Mouse (Mus musculus) intestine, postnatal 0 days (tissue): ENCODE measurements at regions not wholly inside any gene's neighbourhood (a gene's known extent, or its start where the extent isn't known, plus 50 kb on each side); places are given as distances from the start of the nearest gene placed in this dataset.

Experiments
- ATAC-seq: fragments of 200-750 bp; cut with Nextera tagmentation; 2 replicates; pipeline ENCODE4 v1.8.0; 2017; ENCODE audit warnings: mild to moderate bottlenecking, moderate TSS enrichment, moderate library complexity
- H3K27ac ChIP-seq: fragments of 300-500 bp; sonication (generic); 2 replicates; pipeline ENCODE4 v1.5.1; 2014; ENCODE audit warnings: mild to moderate bottlenecking, low read depth, low read length, moderate library complexity
- H3K27me3 ChIP-seq: fragments of 300-500 bp; sonication (generic); replicated peaks from 2 replicates; pipeline ENCODE4 v1.6.1; 2014; ENCODE audit warnings: low read length, mixed read lengths; ENCODE audit not compliant: control insufficient read depth, insufficient read depth
- H3K36me3 ChIP-seq: fragments of 300-500 bp; sonication (generic); 2 replicates; pipeline ENCODE4 v1.6.1; 2014; ENCODE audit warnings: mild to moderate bottlenecking, moderate library complexity; ENCODE audit not compliant: control insufficient read depth, insufficient read depth
- H3K4me1 ChIP-seq: fragments of 300-500 bp; sonication (generic); replicated peaks from 2 replicates; pipeline ENCODE4 v1.6.1; 2014; ENCODE audit warnings: antibody characterized with exemption, low read length, mixed read lengths; ENCODE audit not compliant: control insufficient read depth, insufficient read depth
- H3K4me2 ChIP-seq: fragments of 300-500 bp; sonication (generic); replicated peaks from 2 replicates; pipeline ENCODE4 v1.6.1; 2014; ENCODE audit warnings: low read depth, mild to moderate bottlenecking, moderate library complexity
- H3K4me3 ChIP-seq: fragments of 300-500 bp; sonication (generic); 2 replicates; pipeline ENCODE4 v1.5.1; 2014; ENCODE audit warnings: low read depth, low read length
- H3K9ac ChIP-seq: fragments of 300-500 bp; sonication (generic); 2 replicates; pipeline ENCODE4 v1.6.1; 2014; ENCODE audit warnings: mild to moderate bottlenecking, low read depth, low read length
- H3K9me3 ChIP-seq: fragments of 300-500 bp; sonication (generic); 2 replicates; pipeline ENCODE4 v1.6.1; 2016; ENCODE audit warnings: mixed run types; ENCODE audit not compliant: control insufficient read depth
- CTCF ChIP-seq: sonication (generic); IDR thresholded peaks from 2 replicates; pipeline ENCODE4 v1.5.1; 2016; ENCODE audit warnings: low read depth, mild to moderate bottlenecking, control low read depth, antibody characterized with exemption, moderate library complexity
- WGBS: fragments of 180-500 bp; shearing (Covaris S2); extraction: QIAGEN DNeasy Blood & Tissue Kit; methylation state at CpG from one replicate; pipeline ENCODE4 v1.1.7; 2014; 5-methylcytosine and 5-hydroxymethylcytosine counted together

- WGBS = 88% methylated on average over 5 of the region's 5 CpGs
These were observed 106.5 kb upstream of the Bet1 start for GRCm38 (mm10) chr6:4193286-4193685.

GRCm38 (mm10) chr6:4201176-4201575 is 114.4 kb upstream of the Bet1 start:
- no peaks in the 10 kb centered on the region for H3K9me3 ChIP-seq
- TF ChIP-seq CTCF = no peak
- H3K27ac ChIP-seq = no peak overlapping the region
- no peak overlapping the region for H3K9ac ChIP-seq
- no peaks in the 10 kb centered on the region for H3K27me3 ChIP-seq
- no peak overlapping the region for H3K4me2 ChIP-seq
- WGBS = 72% methylated on average over 2 of the region's 2 CpGs
- no peak for ATAC-seq
- H3K36me3 ChIP-seq = no peaks in the 10 kb centered on the region
- no peaks in the 10 kb centered on the region for H3K4me1 ChIP-seq
- no peak overlapping the region for H3K4me3 ChIP-seq

More at GRCm38 (mm10) chr6:4193286-4193685, 106.5 kb upstream of the Bet1 start:
- Histone ChIP-seq H3K9me3 (no peaks in the 10 kb centered on the region), H3K36me3 (no peaks in the 10 kb centered on the region), H3K9ac (no peak overlapping the region), H3K4me3 (no peak overlapping the region), H3K27me3 (no peaks in the 10 kb centered on the region), H3K4me2 (no peak overlapping the region), H3K4me1 (no peaks in the 10 kb centered on the region), H3K27ac (no peak overlapping the region)
- no peak for ATAC-seq
- no peak for TF ChIP-seq CTCF

- Histone ChIP-seq H3K27ac (no peak overlapping the region), H3K9me3 (no peaks in the 10 kb centered on the region), H3K4me2 (no peak overlapping the region), H3K4me3 (no peak overlapping the region), H3K36me3 (no peaks in the 10 kb centered on the region), H3K4me1 (no peaks in the 10 kb centered on the region), H3K9ac (no peak overlapping the region), H3K27me3 (no peaks in the 10 kb centered on the region)
- no peak for TF ChIP-seq CTCF
- 81% methylated on average over 5 of the region's 5 CpGs for WGBS
- no peak for ATAC-seq
These were observed 118.9 kb upstream of the Bet1 start for GRCm38 (mm10) chr6:4205681-4206080.

- no peak for TF ChIP-seq CTCF
- 82% methylated on average over 9 of the region's 9 CpGs for WGBS
- Histone ChIP-seq H3K4me3 (no peak overlapping the region), H3K4me1 (no peaks in the 10 kb centered on the region), H3K9me3 (no peaks in the 10 kb centered on the region), H3K36me3 (no peaks in the 10 kb centered on the region), H3K9ac (no peak overlapping the region), H3K4me2 (no peak overlapping the region), H3K27me3 (no peaks in the 10 kb centered on the region), H3K27ac (no peak overlapping the region)
- no peak for ATAC-seq
These were observed 158.7 kb upstream of the Bet1 start for GRCm38 (mm10) chr6:4245265-4246112.

GRCm38 (mm10) chr6:4246113-4246419 is 159.3 kb upstream of the Bet1 start:
- Histone ChIP-seq H3K27ac (no peak overlapping the region), H3K4me3 (no peak overlapping the region), H3K4me1 (no peaks in the 10 kb centered on the region), H3K9ac (no peak overlapping the region), H3K27me3 (no peaks in the 10 kb centered on the region), H3K36me3 (no peaks in the 10 kb centered on the region), H3K9me3 (no peaks in the 10 kb centered on the region), H3K4me2 (no peak overlapping the region)
- no peak for TF ChIP-seq CTCF
- WGBS = 89% methylated on average over 2 of the region's 2 CpGs
- ATAC-seq = no peak

- Histone ChIP-seq H3K27ac (no peak overlapping the region), H3K27me3 (no peaks in the 10 kb centered on the region), H3K36me3 (no peaks in the 10 kb centered on the region), H3K4me1 (no peaks in the 10 kb centered on the region), H3K9ac (no peak overlapping the region), H3K4me2 (no peak overlapping the region), H3K4me3 (no peak overlapping the region), H3K9me3 (no peaks in the 10 kb centered on the region)
- TF ChIP-seq CTCF = no peak
- WGBS = 79% methylated on average over 4 of the region's 4 CpGs
- ATAC-seq = no peak
These were observed 189.8 kb upstream of the Bet1 start for GRCm38 (mm10) chr6:4276607-4277006.
